Mouse (Mus musculus) right cerebral cortex, adult 18-20 months (tissue): ENCODE measurements around the gene Phyhipl.

ENCODE experiments used
- DNase-seq: peaks from one replicate; pipeline ENCODE4 v3.0.0; 2022; ENCODE audit warnings: mixed read lengths

The Phyhipl gene

DNA sequence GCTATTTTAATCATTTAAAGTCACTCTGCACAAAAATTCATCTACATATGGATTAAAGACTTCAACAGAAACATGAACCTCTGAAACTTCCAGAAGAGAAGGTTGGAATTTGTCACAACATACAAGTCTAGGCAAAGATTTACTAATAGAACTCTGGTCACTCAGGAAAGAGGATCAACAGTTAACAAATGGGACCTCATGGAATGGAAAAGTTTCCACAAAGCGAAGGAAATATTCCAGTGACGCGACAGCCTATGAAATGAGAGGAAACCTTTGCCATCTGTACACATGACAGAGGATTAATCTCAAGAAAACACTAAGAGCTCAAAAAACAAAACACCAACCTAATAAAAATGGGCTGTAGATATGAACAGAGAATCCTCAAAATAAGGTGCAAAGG, 32.3 kb downstream of the Phyhipl start:
- no peak for DNase-seq

- DNase-seq, result no peak
Measured at GRCm38 (mm10) chr10:70616377-70616776, 39.4 kb downstream of the Phyhipl start.

DNA sequence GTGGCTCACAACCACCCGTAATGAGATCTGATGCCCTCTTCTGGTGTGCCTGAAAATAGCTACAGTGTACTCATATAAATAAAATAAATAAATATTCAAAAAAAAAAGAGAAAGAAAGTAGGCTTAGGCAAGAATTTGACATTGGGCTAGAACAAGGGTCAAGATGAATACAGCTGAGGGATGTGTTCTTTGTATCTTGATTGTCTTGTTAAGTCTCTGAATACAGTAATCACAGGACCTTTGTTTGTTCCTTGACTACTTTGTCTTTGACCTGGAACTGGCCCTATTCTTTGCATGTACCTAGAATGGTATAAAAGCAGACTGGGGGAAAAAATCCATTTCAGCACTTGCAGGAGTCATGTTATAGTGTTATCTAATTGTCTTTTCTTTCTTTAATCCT, 44.1 kb downstream of the Phyhipl start:
- no peak for DNase-seq

GRCm38 (mm10) chr10:70599925-70600305, 55.9 kb downstream of the Phyhipl start:
- no peak for DNase-seq

- DNase-seq, result peak; percentile 95
Measured at GRCm38 (mm10) chr10:70599126-70599924, 56.4 kb downstream of the Phyhipl start.

DNA sequence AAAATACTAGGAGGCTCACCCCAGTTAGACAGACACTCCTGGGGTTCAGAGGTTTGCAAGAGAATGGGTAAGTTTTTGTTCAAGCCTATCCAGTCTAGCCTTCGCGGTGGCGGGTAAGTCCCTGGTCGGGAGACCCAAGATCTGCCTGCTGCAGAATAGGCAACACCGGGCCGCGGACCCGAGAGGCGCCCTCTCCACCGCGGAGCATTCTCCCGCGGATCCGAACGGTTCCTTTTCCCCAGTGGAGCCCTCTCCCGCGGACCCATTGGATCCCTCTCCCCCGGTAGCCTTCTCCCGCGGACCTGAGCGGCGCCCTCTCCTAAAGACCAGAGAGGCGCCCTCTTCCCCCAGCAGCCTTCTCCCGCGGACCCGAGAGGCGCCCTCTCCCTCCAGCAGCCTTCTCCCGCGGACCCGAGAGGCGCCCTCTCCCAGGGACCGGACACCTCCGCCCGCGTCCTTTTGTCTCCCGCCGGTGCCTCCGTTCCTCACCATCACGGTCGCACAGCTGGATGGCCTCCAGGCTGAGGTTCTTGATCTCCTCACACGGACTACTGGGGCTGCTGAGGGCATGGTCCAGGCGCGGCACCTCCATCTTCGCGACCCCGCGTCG, 57.1 kb downstream of the Phyhipl start:
- DNase-seq, result peak; percentile 52

DNA sequence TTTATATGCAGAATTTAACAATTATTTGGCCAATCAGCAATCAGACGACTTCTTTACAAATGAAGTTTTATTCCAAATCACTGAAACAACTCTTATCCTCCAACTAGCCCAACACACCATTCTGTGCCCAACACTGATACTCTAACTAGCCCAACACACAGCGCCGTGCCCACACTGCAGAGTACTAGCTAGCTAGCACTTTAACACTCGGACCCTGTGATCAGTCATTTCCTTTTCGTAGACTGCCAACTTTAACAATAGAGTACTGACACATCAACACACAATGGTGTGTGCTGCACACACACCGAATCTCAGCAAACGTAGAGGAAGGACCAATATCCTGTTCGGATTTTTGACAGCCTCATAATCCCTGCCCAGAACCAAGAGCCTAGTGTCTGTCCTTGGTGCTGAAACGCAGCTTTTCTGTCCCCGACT, 57.7 kb downstream of the Phyhipl start:
- DNase-seq, result no peak

DNA sequence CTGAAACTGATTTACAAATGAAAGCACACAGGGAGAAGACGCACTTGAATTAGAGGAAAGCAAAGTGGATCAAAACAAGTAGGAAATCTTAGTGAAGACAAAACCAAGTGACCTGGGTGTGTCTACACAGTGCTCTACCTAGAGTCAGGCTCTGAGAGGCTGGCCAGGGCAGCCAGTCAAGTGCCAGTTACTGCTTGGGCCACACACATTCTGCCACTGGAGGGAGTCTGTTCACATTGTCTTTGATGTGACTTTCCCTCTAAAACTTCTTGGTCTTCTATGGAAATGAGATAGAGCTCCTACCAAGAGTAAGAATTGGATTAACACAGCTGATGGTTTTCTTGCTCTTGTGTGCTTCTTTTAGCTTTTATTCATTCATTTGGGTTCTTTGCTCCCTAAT, 61.8 kb downstream of the Phyhipl start:
- DNase-seq, result peak; percentile 43

DNA sequence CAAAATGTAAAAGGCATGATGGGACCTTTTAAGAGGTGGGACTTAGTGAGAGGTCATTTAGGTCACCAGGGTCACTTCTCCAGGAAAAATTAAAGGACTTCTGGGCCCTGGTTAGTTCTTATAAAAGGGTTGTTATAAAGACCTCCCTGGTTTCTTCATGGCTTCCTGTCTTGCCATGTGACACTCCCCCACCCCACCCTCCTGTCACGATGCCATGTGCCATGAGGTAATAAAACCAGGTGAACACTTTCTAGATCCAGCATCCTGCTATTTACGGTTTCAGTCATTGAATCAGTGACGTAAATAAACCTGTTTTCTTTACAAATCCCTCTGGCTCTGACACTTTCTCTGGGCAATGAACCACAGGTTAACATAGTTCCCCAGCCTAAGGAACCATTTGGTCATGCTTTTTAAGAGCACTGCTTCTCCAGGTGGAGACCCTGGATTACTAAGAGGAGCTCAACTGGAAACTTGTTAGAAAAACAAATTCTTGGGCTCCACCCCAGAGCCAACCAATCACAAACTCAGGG, 68.8 kb downstream of the Phyhipl start:
- no peak for DNase-seq

- DNase-seq, result no peak
Measured at GRCm38 (mm10) chr10:70584171-70584570, 71.6 kb downstream of the Phyhipl start.

GRCm38 (mm10) chr10:70581556-70582211, 74.1 kb downstream of the Phyhipl start:
- no peak for DNase-seq

GRCm38 (mm10) chr10:70563636-70564035, 92.1 kb downstream of the Phyhipl start:
- DNase-seq, result peak; percentile 74

DNA sequence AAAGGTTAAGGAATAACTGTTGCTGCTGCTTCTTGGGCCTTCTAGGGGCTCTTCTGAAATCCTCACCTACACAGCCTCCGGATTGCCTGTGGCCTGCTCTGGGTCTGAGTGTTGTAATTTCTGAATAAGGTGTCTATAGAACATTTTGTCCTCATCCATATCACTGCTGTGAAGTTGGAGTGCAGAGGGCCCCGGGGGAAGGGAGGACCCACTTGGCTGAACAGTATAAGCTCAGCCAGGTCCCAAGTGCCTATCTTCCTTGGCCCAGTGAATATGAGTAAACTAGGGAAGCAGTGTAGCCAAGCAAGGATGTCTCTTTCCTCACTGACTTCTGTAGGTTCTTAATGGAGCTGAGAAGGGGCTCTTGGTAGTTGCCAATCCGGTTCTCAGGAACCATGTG, 103.2 kb downstream of the Phyhipl start:
- no peak for DNase-seq

DNA sequence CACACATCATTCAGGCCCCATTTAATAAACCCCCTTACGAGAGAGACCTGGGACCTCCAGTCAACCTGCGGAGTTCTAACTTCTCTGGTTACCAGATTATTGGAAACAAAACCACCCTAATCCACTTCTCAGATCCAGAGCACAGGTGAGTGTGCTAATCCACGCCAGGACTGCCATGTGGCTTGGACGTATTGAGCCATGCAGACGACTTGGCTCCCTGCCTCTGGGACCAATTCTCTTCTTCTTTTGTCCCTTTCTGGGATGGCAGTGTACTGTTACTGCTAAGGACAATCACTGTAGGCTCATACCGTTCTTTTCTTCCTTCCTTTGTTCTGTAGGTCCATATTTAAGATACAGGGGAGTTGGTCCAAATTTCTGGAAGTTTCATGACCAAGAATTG, 112.9 kb downstream of the Phyhipl start:
- DNase-seq, result no peak

DNA sequence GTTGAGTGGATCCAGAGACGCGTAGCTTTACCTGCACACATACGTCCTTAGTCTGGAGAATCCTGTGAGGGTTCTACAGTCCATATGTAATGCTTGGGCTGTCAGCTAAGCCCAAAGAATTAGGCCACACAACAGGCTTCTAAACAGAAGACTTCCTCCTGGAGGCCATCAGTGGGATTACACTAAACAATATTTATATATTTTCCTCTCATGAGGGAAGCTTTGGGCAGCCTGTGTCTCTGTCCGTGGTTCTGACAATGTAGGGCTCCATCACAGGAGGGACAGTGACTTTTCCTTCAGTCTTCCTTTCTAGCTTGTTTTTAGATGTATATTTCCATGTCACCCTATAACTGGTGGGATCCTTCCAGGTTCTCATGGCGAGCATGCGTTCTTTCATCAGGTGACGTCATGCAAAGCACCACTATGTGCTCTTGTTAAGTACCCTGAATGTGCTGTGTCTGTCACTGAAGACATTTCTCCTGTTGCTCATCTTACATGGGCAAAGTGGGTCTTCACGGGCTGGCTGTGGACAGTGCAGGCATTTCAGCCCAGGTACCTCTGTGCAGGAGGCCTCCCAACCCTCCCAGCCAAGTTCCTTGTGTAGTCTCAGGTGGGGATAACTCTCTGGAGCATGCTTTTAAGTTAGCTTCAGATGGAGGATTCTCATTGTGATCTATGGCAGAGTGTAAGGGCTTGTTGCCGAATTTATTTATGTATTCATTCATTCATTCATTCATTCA, 115.1 kb downstream of the Phyhipl start:
- DNase-seq, result no peak

DNA sequence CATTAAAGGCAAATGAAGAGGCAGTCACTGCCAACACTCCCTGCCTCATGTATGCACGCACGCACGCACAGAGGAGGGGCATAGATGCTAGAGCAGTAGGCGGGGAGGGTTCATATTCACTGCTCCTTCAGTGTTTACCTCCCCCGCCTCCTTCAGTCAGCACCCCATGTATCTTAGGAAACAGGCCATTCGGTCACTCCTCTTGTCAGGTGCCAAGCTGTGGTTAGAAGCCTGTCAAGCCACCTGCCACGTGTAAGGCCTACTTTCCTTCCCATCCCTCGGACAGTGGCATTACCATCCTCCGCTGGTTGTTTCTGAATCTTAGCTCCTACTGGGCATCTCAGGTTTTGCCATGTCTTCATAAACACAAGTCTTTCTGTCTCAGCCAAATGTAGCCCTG, 116.5 kb downstream of the Phyhipl start:
- no peak for DNase-seq

GRCm38 (mm10) chr10:70537694-70538093, 118.1 kb downstream of the Phyhipl start:
- DNase-seq, result no peak

- no peak for DNase-seq
Measured at GRCm38 (mm10) chr10:70535401-70535800, 120.4 kb downstream of the Phyhipl start.

GRCm38 (mm10) chr10:70534571-70534970, 121.2 kb downstream of the Phyhipl start:
- no peak for DNase-seq

- no peak for DNase-seq
Measured at GRCm38 (mm10) chr10:70533986-70534385, 121.8 kb downstream of the Phyhipl start.

GRCm38 (mm10) chr10:70533301-70533781, 122.4 kb downstream of the Phyhipl start:
- peak; percentile 47 for DNase-seq

DNA sequence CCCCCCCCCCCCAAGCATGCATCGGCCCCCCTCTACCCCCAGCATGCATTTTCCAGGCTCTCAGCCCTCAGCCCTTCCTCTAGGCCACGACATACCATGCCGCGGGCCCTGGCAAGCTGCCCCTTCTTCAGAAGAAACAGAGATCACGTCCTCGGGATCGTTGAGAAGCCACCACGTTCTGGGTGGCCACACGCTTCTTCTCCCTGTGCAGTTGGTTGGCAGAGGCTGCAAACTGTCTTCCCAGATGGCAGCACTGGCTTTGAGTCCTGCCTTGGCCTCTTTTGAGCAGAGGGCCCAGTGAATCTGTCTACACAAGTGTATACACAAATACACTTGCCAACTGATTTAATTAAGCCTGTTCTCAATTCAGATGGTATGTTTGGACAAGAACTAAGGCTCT, 123.5 kb downstream of the Phyhipl start:
- peak; percentile 51 for DNase-seq
